Mouse (Mus musculus) Muller cell, postnatal 12 days (primary cell): ENCODE measurements around the gene 2010111I01Rik.

Source experiments
- DNase-seq: peaks from one replicate; pipeline ENCODE4 v3.0.0-alpha.2; 2015; ENCODE audit errors: inconsistent ontology term

Gene 2010111I01Rik

GRCm38 (mm10) chr13:63030023-63030422 lies 65.3 kb downstream of the 2010111I01Rik start:
- no peak for DNase-seq

- DNase-seq, result no peak
Measured at GRCm38 (mm10) chr13:63031244-63031643, 66.6 kb downstream of the 2010111I01Rik start.

GRCm38 (mm10) chr13:63032304-63032830 lies 67.7 kb downstream of the 2010111I01Rik start:
- DNase-seq, result no peak

GRCm38 (mm10) chr13:63032958-63033357 lies 68.3 kb downstream of the 2010111I01Rik start:
- peak; percentile 40 for DNase-seq

GRCm38 (mm10) chr13:63033364-63033763 lies 68.7 kb downstream of the 2010111I01Rik start:
- DNase-seq, result no peak

GRCm38 (mm10) chr13:63034666-63035065 lies 70.0 kb downstream of the 2010111I01Rik start:
- no peak for DNase-seq

GRCm38 (mm10) chr13:63037906-63038305 lies 73.2 kb downstream of the 2010111I01Rik start:
- DNase-seq, result peak; percentile 29

GRCm38 (mm10) chr13:63038415-63038814 lies 73.7 kb downstream of the 2010111I01Rik start:
- no peak for DNase-seq

- DNase-seq, result no peak
Measured at GRCm38 (mm10) chr13:63038871-63039270, 74.2 kb downstream of the 2010111I01Rik start.

GRCm38 (mm10) chr13:63039326-63039725 lies 74.6 kb downstream of the 2010111I01Rik start:
- DNase-seq, result no peak

GRCm38 (mm10) chr13:63039848-63040247 lies 75.2 kb downstream of the 2010111I01Rik start:
- DNase-seq, result no peak

- peak; percentile 83 for DNase-seq
Measured at GRCm38 (mm10) chr13:63045504-63046205, 81.0 kb downstream of the 2010111I01Rik start.

- peak; percentile 76 for DNase-seq
Measured at GRCm38 (mm10) chr13:63046206-63047020, 81.7 kb downstream of the 2010111I01Rik start.

- no peak for DNase-seq
Measured at GRCm38 (mm10) chr13:63063706-63064105, 99.0 kb downstream of the 2010111I01Rik start.

GRCm38 (mm10) chr13:63066607-63067006 lies 101.9 kb downstream of the 2010111I01Rik start:
- no peak for DNase-seq

GRCm38 (mm10) chr13:63068371-63069136 lies 103.9 kb downstream of the 2010111I01Rik start:
- peak; percentile 58 for DNase-seq

GRCm38 (mm10) chr13:63071874-63072273 lies 107.2 kb downstream of the 2010111I01Rik start:
- no peak for DNase-seq

- DNase-seq, result no peak
Measured at GRCm38 (mm10) chr13:63072376-63072775, 107.7 kb downstream of the 2010111I01Rik start.

- no peak for DNase-seq
Measured at GRCm38 (mm10) chr13:63073911-63074675, 109.4 kb downstream of the 2010111I01Rik start.

- no peak for DNase-seq
Measured at GRCm38 (mm10) chr13:63074676-63074991, 109.9 kb downstream of the 2010111I01Rik start.

GRCm38 (mm10) chr13:63075331-63075855 lies 110.7 kb downstream of the 2010111I01Rik start:
- DNase-seq, result no peak
